Mouse (Mus musculus) ES-E14 (cell line): ENCODE measurements at regions not wholly inside any gene's neighbourhood (a gene's known extent, or its start where the extent isn't known, plus 50 kb on each side); places are given as distances from the start of the nearest gene placed in this dataset.

ENCODE experiments used
- DNase-seq: peaks from one replicate; pipeline ENCODE4 v3.0.0-alpha.2; 2013; ENCODE audit warnings: low read depth, low spot score
- H3K27ac ChIP-seq: 2 replicates; pipeline ENCODE4 v1.5.1; 2012; ENCODE audit warnings: low read depth, mild to moderate bottlenecking, low read length, moderate library complexity, mixed read lengths; ENCODE audit not compliant: poor library complexity, insufficient read depth, severe bottlenecking
- H3K36me3 ChIP-seq: 2 replicates; pipeline ENCODE4 v1.6.1; 2012; ENCODE audit warnings: mild to moderate bottlenecking, low read length, moderate library complexity, mixed read lengths; ENCODE audit not compliant: control insufficient read depth, poor library complexity, insufficient read depth, severe bottlenecking
- H3K4me1 ChIP-seq, 2 experiments: fragments of 150-350 bp in 1 of 2; sonication (generic) in 1 of 2; 2 replicates each; pipeline ENCODE4 v1.6.1; 2012; ENCODE audit warnings: low read length in 2 of 2, mild to moderate bottlenecking in 1 of 2, mixed read lengths in 1 of 2; ENCODE audit not compliant: control insufficient read depth in 2 of 2, insufficient read depth in 2 of 2, poor library complexity in 1 of 2
- H3K4me3 ChIP-seq, 2 experiments: fragments of 150-350 bp in 1 of 2; sonication (generic) in 1 of 2; 2 replicates each; pipeline ENCODE4 v1.5.1; 2012; ENCODE audit warnings: low read length in 2 of 2, low read depth in 1 of 2, mild to moderate bottlenecking in 1 of 2, mixed read lengths in 1 of 2; ENCODE audit not compliant: insufficient read depth in 1 of 2, poor library complexity in 1 of 2, severe bottlenecking in 1 of 2
- H3K9ac ChIP-seq: 2 replicates; pipeline ENCODE4 v1.6.1; 2012; ENCODE audit warnings: low read depth, mild to moderate bottlenecking, low read length, mixed read lengths; ENCODE audit not compliant: poor library complexity, insufficient read depth, severe bottlenecking
- H3K9me3 ChIP-seq: fragments of 150-350 bp; sonication (generic); 2 replicates; pipeline ENCODE4 v1.6.1; 2012; ENCODE audit warnings: low read depth, mild to moderate bottlenecking, low read length; ENCODE audit not compliant: control insufficient read depth, insufficient read depth
- CHD2 ChIP-seq: IDR thresholded peaks from 2 replicates; pipeline ENCODE4 v1.6.1; 2014; ENCODE audit warnings: mild to moderate bottlenecking, low read depth, low read length, inconsistent platforms
- HCFC1 ChIP-seq: IDR thresholded peaks from 2 replicates; pipeline ENCODE4 v1.6.1; 2012; ENCODE audit warnings: low read length, inconsistent platforms, borderline replicate concordance; ENCODE audit not compliant: insufficient read depth
- MAFK ChIP-seq: IDR thresholded peaks from 2 replicates; pipeline ENCODE4 v1.6.1; 2014; ENCODE audit warnings: mild to moderate bottlenecking, low read depth, low read length, inconsistent platforms; ENCODE audit not compliant: insufficient read depth
- ZC3H11A ChIP-seq: IDR thresholded peaks from 2 replicates; pipeline ENCODE4 v1.6.1; 2012; ENCODE audit warnings: low read depth, mild to moderate bottlenecking, inconsistent platforms, low read length, borderline replicate concordance
- ZNF384 ChIP-seq: IDR thresholded peaks from 2 replicates; pipeline ENCODE4 v1.6.1; 2012; ENCODE audit warnings: low read depth, low read length, inconsistent platforms
- in situ Hi-C, 2 experiments: fragments of 600-800 bp; cut with MboI; formaldehyde crosslinking; loops; one replicate each; pipeline ENCODE4 v1.15.1; 2025; ENCODE audit warnings: low sequenced_read_pairs in 2 of 2, inconsistent platforms in 1 of 2; ENCODE audit not compliant: unreplicated experiment in 2 of 2

- no peak for DNase-seq
- Histone ChIP-seq H3K9me3 (no peaks in the 10 kb centered on the region), H3K9ac (no peak overlapping the region), H3K4me3 (no peak overlapping the region), H3K36me3 (no peaks in the 10 kb centered on the region), H3K27ac (no peak overlapping the region), H3K4me1 (no peaks in the 10 kb centered on the region)
- in situ Hi-C loops, result no loop called here
- TF ChIP-seq ZNF384 (no peak), HCFC1 (no peak), ZC3H11A (no peak), CHD2 (no peak), MAFK (no peak)
These were observed 99.0 kb upstream of the Adra1b start for GRCm38 (mm10) chr11:44000056-44000455.

DNA sequence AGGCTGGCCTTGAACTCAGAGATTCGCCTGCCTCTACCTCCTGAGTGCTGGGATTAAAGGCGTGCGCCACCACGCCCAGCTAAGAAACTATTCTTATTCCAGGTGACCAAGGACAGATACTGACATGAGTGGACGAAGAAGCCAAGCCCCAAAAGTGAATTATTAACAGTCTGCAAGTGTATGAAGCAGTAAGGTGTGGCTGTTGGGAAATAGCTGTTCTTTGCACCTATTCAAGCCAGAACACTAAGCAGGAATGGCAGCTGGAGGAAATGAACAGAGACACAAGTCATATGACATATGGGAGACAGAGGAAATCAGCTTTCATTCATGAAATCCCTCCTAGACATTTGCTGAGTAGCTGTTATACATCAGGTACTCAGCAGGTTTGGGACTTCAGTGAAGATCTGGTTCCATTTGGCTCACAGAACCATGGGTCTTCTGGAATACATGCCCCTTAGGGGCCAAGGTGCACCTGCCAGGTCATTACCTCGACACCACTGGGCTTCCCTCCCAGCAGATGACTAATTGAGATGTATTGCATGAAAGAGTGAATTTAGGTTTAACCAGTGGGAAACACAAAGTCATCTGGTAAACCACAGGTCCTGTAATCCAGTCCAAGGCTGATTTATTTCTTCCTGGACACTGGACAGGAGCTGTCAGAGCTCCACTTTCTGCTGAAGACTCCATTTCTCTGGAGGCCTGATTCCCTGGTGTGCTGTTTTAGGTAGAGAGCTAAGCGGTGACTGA is 101.0 kb upstream of the Adra1b start:
- no peak for DNase-seq
- Histone ChIP-seq H3K9ac (no peak overlapping the region), H3K36me3 (no peaks in the 10 kb centered on the region), H3K27ac (no peak overlapping the region), H3K4me1 (no peaks in the 10 kb centered on the region), H3K9me3 (no peaks in the 10 kb centered on the region), H3K4me3 (no peak overlapping the region)
- in situ Hi-C loops, result no loop called here
- TF ChIP-seq HCFC1 (no peak), ZNF384 (no peak), ZC3H11A (no peak), MAFK (no peak), CHD2 (no peak)

GRCm38 (mm10) chr11:44002716-44003522 is 101.9 kb upstream of the Adra1b start:
- in situ Hi-C loops, result no loop called here
- Histone ChIP-seq H3K27ac (no peak overlapping the region), H3K36me3 (no peaks in the 10 kb centered on the region), H3K9me3 (no peaks in the 10 kb centered on the region), H3K4me3 (no peak overlapping the region), H3K4me1 (no peaks in the 10 kb centered on the region), H3K9ac (no peak overlapping the region)
- TF ChIP-seq HCFC1 (no peak), ZNF384 (no peak), CHD2 (no peak), MAFK (no peak), ZC3H11A (no peak)
- DNase-seq, result no peak

DNA sequence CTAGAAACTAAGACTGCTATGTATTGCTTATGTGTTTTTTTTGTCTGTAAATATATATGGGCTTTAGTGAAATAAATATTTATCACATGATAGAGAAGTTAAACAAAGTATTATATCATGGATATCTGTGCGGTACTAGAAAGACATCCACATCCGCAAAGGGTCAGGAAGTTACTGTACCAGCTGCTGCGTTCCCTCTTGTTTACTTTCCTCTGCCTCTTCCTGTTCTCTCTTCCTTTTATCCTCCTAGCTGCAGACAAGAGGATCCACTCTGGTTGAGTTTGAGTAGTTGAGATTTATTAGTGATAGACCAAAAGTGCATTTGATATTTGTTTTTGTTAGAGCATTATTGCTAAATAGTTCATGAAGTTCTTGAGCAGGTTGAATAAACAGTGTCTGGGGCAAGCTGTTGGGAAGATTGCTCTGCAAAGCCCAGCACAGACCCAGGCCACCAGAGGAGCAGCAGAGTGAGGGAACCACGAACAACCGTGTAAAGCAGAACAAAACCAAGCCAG is 106.6 kb upstream of the Adra1b start:
- DNase-seq, result no peak
- TF ChIP-seq ZC3H11A (no peak), HCFC1 (no peak), CHD2 (no peak), ZNF384 (no peak), MAFK (no peak)
- no peaks in the 10 kb centered on the region for H3K4me1 ChIP-seq
- H3K36me3 ChIP-seq, result no peaks in the 10 kb centered on the region
- no peak overlapping the region for H3K27ac ChIP-seq
- H3K4me3 ChIP-seq, result no peak overlapping the region
- in situ Hi-C loops, result no loop called here
- H3K9ac ChIP-seq, result no peak overlapping the region
- no peaks in the 10 kb centered on the region for H3K9me3 ChIP-seq
